Mouse (Mus musculus): ENCODE data around the gene Ccdc14. TPM values are rescaled to one million over a fixed set of nuclear protein-coding genes. Genes with fewer than 3 reads are reported as not detected.

Gene Ccdc14
- polyA plus RNA-seq, 1 experiment = 2.6 TPM

DNA sequence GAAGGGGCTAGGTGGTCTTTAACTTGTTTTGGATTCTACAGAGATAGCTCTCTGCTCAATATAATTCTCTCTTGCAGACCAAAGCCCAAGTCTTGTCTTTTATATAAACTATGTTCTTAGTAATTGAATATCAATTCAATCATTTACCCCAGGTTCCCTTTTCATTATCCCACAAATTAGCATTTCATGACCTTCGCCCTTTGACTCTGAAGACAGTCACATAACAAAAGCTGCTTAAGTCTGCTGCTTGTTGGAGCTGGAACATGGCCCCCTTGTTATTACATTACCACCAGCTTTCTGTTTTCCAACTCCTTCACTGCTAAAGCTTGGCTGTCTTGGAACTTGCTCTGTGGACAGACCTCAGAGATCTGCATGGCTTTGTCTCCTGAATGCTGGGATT lies 39.0 kb downstream of the Ccdc14 start:
- no peaks in the 10 kb centered on the region for H3K27me3 ChIP-seq (ENCODE audit: control insufficient read depth, insufficient read depth, low read length)
- H3K4me1 ChIP-seq (ENCODE audit: control insufficient read depth, insufficient read depth, low read length) = no peaks in the 10 kb centered on the region
- DNase-seq = no peak
- 96% methylated on average over 1 of the region's 1 CpGs for WGBS
- H3K27ac ChIP-seq (ENCODE audit: insufficient read depth, low read length) = no peak overlapping the region
- TF ChIP-seq POLR2A (IDR thresholded peaks at IDR 0.05; ENCODE audit: borderline replicate concordance, insufficient read depth, low read length) (no peak), CTCF (IDR thresholded peaks at IDR 0.05; ENCODE audit: borderline replicate concordance, insufficient read depth, low read depth, low read length) (no peak)
- no peak overlapping the region for H3K4me3 ChIP-seq (replicated peaks; ENCODE audit: insufficient read depth, low read depth, low read length)

DNA sequence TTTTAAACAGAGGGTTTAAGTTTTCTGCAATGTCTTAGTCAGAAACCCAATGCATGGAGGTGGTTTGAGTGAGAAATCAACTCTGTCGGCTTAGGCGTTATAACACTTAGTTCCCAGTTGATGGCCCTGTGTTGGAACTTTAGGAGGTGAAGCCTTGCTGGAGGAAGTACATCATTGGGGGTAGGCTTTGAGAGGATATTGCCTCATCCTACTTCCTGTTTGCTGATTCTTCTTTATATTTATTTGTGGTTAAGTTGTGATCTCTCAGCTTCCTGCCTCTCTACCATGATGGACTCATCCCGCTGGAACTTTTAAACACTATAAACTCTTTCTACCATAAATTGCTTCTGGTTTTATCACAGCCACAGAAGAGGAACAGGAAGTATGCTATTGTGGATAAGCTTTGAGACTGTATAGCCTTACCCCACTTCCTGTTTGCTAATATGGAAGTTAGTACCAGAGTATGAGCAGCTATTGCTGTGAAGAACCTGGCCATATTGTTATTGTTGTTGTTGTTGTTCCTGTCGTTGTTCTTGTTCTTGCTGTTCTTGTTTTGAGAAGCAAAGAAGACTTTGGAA lies 48.3 kb downstream of the Ccdc14 start:
- Histone ChIP-seq H3K4me3 (replicated peaks; ENCODE audit: insufficient read depth, low read depth, low read length) (no peak overlapping the region), H3K4me1 (ENCODE audit: control insufficient read depth, insufficient read depth, low read length) (no peaks in the 10 kb centered on the region), H3K27ac (ENCODE audit: insufficient read depth, low read length) (no peak overlapping the region), H3K27me3 (ENCODE audit: control insufficient read depth, insufficient read depth, low read length) (no peaks in the 10 kb centered on the region)
- DNase-seq = no peak
- 92% methylated on average over 4 of the region's 4 CpGs for WGBS
- TF ChIP-seq POLR2A (IDR thresholded peaks at IDR 0.05; ENCODE audit: borderline replicate concordance, insufficient read depth, low read length) = no peak

DNA sequence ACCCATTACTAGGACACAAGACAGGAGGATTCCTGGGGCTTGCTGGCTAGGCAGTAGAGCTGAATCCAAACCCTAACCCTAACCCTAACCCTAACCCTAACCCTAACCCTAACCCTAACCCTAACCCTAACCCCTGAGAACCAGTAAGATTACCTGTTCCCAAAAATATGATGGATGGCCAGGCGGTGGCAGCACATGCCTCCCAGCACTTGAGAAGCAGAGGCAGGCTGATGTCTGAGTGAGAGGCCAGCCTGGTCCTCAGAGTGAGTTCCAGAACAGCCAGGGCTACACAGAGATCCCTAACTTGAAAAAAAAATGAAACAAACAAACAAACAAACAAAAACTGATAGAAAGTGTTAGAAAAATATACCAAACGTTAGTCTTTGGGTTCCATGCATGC lies 52.5 kb downstream of the Ccdc14 start:
- DNase-seq = no peak
- TF ChIP-seq POLR2A (IDR thresholded peaks at IDR 0.05; ENCODE audit: borderline replicate concordance, insufficient read depth, low read length) (no peak), CTCF (IDR thresholded peaks at IDR 0.05; ENCODE audit: borderline replicate concordance, insufficient read depth, low read depth, low read length) (no peak)
- WGBS = 61% methylated on average over 2 of the region's 2 CpGs
- no peaks in the 10 kb centered on the region for H3K4me1 ChIP-seq (ENCODE audit: control insufficient read depth, insufficient read depth, low read length)
- H3K27me3 ChIP-seq (ENCODE audit: control insufficient read depth, insufficient read depth, low read length) = no peaks in the 10 kb centered on the region
- no peak overlapping the region for H3K4me3 ChIP-seq (replicated peaks; ENCODE audit: insufficient read depth, low read depth, low read length)
- H3K27ac ChIP-seq (ENCODE audit: insufficient read depth, low read length) = no peak overlapping the region

DNA sequence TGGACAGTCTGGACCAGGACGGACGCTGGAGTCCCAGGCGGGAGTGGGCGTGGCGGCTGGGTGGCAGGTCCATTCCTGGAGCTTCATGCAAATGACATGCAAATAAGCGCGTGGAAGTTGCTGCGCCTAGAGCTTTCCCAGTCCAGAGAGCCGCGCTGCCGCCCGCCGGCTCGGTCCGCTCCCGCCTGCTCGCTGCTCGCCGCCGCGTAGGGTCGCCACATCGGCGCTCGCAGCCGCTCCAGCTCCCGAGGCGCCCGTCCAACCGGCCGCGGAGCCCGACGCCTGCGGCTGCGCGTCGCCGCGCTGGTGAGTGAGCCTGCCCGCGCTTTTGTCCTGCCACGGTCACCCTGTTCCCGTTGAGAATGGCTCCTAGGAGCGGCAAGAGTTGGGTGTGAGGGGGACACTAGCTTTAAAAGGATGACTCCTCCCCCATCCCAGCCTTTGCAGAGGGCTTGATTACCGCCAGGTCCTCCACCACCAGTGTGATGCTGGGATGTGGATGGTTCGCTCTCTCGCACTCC lies 54.7 kb downstream of the Ccdc14 start, which contains the start of gene Mylk:
TSS of gene Mylk (plus strand) at position 146 of the 521 bp plus-strand sequence.
- WGBS = 1% methylated on average over 48 of the region's 48 CpGs
- TF ChIP-seq POLR2A (IDR thresholded peaks at IDR 0.05; ENCODE audit: borderline replicate concordance, insufficient read depth, low read length) (no peak), CTCF (IDR thresholded peaks at IDR 0.05; ENCODE audit: borderline replicate concordance, insufficient read depth, low read depth, low read length) (no peak)

DNA sequence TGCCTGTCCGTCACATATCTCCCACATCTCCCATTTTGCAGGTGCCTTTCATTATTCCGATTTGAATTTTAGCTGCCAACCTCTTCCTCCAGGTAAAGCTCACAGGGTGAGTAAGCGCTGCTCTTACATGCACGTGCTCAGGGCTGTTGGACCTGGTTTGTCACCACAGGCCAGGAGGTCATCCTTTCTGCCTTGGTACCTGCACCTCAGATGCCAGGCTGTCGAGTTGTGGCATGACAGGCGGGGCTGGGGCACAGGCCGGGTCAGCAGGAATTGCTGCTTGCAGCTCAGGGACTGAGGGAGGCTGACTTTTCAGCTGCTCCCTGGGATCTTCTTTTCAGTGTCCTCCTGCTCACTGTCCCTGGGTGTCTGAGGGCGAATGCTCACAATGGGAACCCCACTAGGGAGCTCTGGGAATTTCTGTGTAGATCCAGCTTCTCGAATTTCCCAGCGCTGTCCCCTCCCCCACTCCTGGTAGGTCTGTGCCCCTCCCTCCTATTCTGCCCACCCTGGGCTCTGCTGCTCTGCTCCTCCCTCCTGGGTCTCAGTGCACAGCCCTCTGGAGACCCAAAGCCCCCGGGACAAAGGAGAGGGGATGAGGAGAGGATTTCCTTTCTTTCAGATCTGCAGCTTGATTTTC lies 57.8 kb downstream of the Ccdc14 start:
- Histone ChIP-seq H3K4me3 (replicated peaks; ENCODE audit: insufficient read depth, low read depth, low read length) (no peak overlapping the region), H3K27me3 (ENCODE audit: control insufficient read depth, insufficient read depth, low read length) (no peaks in the 10 kb centered on the region; the same call in 1 of the 2 replicates), H3K4me1 (ENCODE audit: control insufficient read depth, insufficient read depth, low read length) (no peaks in the 10 kb centered on the region), H3K27ac (ENCODE audit: insufficient read depth, low read length) (no peak overlapping the region)
- DNase-seq = no peak
- WGBS = 33% methylated on average over 11 of the region's 11 CpGs
- TF ChIP-seq CTCF (IDR thresholded peaks at IDR 0.05; ENCODE audit: borderline replicate concordance, insufficient read depth, low read depth, low read length) (no peak), POLR2A (IDR thresholded peaks at IDR 0.05; ENCODE audit: borderline replicate concordance, insufficient read depth, low read length) (no peak)

More for the DNA sequence above, 54.7 kb downstream of the Ccdc14 start, which contains the start of gene Mylk:
- peak; percentile 60 to 75 for DNase-seq
- no peak within 1 kb of the TSS for H3K27ac ChIP-seq (ENCODE audit: insufficient read depth, low read length)
- H3K4me3 ChIP-seq (replicated peaks; ENCODE audit: insufficient read depth, low read depth, low read length) = no peak within 1 kb of the TSS
- no peaks in the 10 kb centered on the region; the same call in 1 of the 2 replicates for H3K27me3 ChIP-seq (ENCODE audit: control insufficient read depth, insufficient read depth, low read length)
- H3K4me1 ChIP-seq (ENCODE audit: control insufficient read depth, insufficient read depth, low read length) = no peaks in the 10 kb centered on the region

DNA sequence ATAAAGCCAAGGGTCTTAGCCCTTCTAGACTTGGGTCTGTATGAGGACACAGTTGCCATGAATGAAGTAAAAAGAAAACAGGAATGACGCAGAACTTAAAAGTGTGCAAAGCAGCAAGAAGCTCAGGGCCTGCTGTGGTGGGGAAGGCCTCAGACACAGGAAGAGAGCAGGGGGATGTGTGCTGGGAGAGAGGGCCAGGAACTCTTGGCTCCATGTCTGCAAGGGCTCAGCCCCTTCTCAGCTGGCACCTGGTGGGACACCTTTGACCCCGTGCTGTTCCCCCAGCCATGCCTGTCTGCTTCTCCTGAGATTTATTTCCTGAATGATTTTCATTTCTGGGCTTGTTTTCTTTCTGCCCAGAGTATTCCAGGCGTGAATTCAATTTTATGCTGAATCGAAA lies 59.1 kb downstream of the Ccdc14 start:
- 65% methylated on average over 4 of the region's 4 CpGs for WGBS
- TF ChIP-seq POLR2A (IDR thresholded peaks at IDR 0.05; ENCODE audit: borderline replicate concordance, insufficient read depth, low read length) (no peak), CTCF (IDR thresholded peaks at IDR 0.05; ENCODE audit: borderline replicate concordance, insufficient read depth, low read depth, low read length) (no peak)
- Histone ChIP-seq H3K27ac (ENCODE audit: insufficient read depth, low read length) (no peak overlapping the region), H3K4me3 (replicated peaks; ENCODE audit: insufficient read depth, low read depth, low read length) (no peak overlapping the region), H3K27me3 (ENCODE audit: control insufficient read depth, insufficient read depth, low read length) (no peaks in the 10 kb centered on the region; the same call in 1 of the 2 replicates), H3K4me1 (ENCODE audit: control insufficient read depth, insufficient read depth, low read length) (no peaks in the 10 kb centered on the region)
- DNase-seq = no peak

DNA sequence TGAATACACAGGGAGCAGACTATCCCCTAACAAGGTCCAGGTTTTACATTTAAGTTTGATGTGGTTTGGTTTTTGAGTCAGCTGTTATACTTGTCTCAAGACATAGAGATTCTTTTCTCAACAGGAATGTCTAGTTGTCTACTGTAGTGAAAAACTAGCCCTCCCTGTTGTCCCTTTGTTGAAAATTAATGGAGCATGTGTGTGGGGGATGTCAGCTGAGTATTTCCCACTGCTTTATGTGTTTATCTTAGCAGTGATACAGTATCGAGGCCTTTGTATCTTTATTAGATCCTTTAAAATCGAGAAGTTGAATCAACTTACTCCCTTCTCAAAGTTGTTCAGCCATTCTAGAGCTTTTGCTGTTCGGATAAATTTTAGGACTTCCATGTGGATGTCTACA lies 61.6 kb downstream of the Ccdc14 start:
- TF ChIP-seq CTCF (IDR thresholded peaks at IDR 0.05; ENCODE audit: borderline replicate concordance, insufficient read depth, low read depth, low read length) (no peak), POLR2A (IDR thresholded peaks at IDR 0.05; ENCODE audit: borderline replicate concordance, insufficient read depth, low read length) (no peak)

DNA sequence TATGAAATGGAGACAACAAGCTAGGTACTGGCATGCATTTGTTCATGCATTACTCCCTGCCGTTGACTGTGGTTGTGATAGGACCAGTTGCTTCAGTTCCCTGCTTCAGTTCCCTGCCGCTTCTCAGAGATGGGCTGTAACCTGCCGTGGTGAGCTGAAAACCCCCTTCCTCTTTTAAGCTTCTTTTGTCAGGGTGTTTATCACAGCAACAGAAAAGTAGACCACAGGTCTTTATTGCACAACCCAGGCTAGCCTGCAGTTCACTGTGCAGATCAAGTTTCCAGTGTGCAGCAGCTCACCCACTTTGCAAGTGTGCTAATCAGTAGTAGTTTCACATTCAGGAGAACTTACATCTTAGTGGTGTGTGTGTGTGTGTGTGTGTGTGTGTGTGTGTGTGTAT lies 62.6 kb downstream of the Ccdc14 start:
- Histone ChIP-seq H3K4me3 (replicated peaks; ENCODE audit: insufficient read depth, low read depth, low read length) (no peak overlapping the region), H3K4me1 (ENCODE audit: control insufficient read depth, insufficient read depth, low read length) (no peaks in the 10 kb centered on the region), H3K27ac (ENCODE audit: insufficient read depth, low read length) (no peak overlapping the region), H3K27me3 (ENCODE audit: control insufficient read depth, insufficient read depth, low read length) (no peaks in the 10 kb centered on the region; the same call in 1 of the 2 replicates)
- no peak for DNase-seq
- 92% methylated on average over 3 of the region's 3 CpGs for WGBS
- no peak for TF ChIP-seq CTCF (IDR thresholded peaks at IDR 0.05; ENCODE audit: borderline replicate concordance, insufficient read depth, low read depth, low read length)
- TF ChIP-seq POLR2A (IDR thresholded peaks at IDR 0.05; ENCODE audit: borderline replicate concordance, insufficient read depth, low read length) = no peak

More for the DNA sequence above, 61.6 kb downstream of the Ccdc14 start:
- no peak overlapping the region for H3K4me3 ChIP-seq (replicated peaks; ENCODE audit: insufficient read depth, low read depth, low read length)
- H3K27me3 ChIP-seq (ENCODE audit: control insufficient read depth, insufficient read depth, low read length) = no peaks in the 10 kb centered on the region; the same call in 1 of the 2 replicates
- no peaks in the 10 kb centered on the region for H3K4me1 ChIP-seq (ENCODE audit: control insufficient read depth, insufficient read depth, low read length)
- WGBS = 45% methylated on average over 3 of the region's 3 CpGs
- no peak for DNase-seq
- H3K27ac ChIP-seq (ENCODE audit: insufficient read depth, low read length) = no peak overlapping the region
